Mouse (Mus musculus) thymus, adult 2 months (tissue): ENCODE measurements around the gene Hk2.

ENCODE experiments used
- CTCF ChIP-seq: fragments of 200-500 bp; IDR thresholded peaks from 2 replicates; pipeline ENCODE4 v1.5.1; 2012; ENCODE audit warnings: mild to moderate bottlenecking, control low read depth, low read length, moderate library complexity, borderline replicate concordance; ENCODE audit not compliant: control insufficient read depth, poor library complexity, insufficient read depth; ENCODE audit errors: extremely low read depth
- POLR2A ChIP-seq: fragments of 200-500 bp; IDR thresholded peaks from 2 replicates; pipeline ENCODE4 v1.6.1; 2012; ENCODE audit warnings: mild to moderate bottlenecking, low read length, control low read depth, moderate library complexity; ENCODE audit not compliant: control insufficient read depth, poor library complexity, insufficient read depth; ENCODE audit errors: extremely low read depth

- TF ChIP-seq POLR2A: no peak
- no peak for TF ChIP-seq CTCF
These were observed 27.2 kb downstream of the Hk2 start for GRCm38 (mm10) chr6:82747085-82747484.
